Mouse (Mus musculus): ENCODE measurements around the gene Pi4k2a. TPM values are rescaled to one million over a fixed set of nuclear protein-coding genes. Genes with fewer than 3 reads are reported as not detected.

The Pi4k2a gene
- polyA plus RNA-seq, 1 experiment from 2014 or later = 28.2 TPM

DNA sequence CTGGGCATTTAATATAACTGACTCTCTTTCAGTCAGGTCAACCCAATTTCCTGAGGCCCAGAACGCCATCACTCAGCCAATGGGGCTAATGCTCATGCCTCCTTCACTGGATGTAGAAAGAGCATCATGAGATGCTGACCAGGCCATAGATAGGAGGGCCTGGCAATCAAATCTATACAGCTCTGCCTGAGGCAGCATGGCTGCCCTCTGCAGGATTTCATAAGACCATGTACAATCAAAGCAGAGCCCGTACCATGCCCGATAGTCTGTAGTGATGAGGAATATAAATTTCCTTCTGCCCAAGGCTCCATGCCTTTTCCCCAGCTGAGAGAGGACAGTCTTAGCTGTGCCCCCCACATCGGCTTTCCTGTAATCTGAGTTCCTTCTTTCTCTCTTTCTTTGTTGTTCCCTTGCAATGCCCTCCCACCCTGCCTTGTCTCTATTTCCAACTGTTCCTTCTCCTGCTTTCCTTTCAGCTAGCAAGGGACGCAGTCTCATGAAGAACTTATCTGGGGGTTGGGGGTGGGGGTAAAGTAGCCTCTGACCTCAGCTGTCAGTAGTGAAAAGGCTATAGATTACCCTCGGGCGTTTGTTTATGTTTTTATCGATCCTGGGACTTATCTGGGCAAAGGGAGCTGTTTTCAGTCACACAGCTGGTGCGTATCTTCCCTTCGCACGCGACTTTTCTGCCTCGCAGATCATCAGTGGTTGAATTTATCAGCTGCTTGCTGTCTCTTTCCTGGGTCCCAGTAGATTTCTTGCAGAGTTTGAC, 68.2 kb downstream of the Pi4k2a start:
- DNase-seq (ENCODE audit: low spot score) = peak; percentile 13
- no peaks in the 10 kb centered on the region for H3K36me3 ChIP-seq
- 59% methylated on average over 13 of the region's 13 CpGs for whole genome bisulfite sequencing
- H3K4me3 ChIP-seq = no peak overlapping the region
- no peaks in the 10 kb centered on the region for H3K9me3 ChIP-seq
- H3K27ac ChIP-seq = peak overlapping the region; percentile 70
- H3K27me3 ChIP-seq (ENCODE audit: insufficient read depth, poor library complexity, severe bottlenecking) = no peaks in the 10 kb centered on the region
- peaks cover 14% of the 10 kb centered on the region for H3K4me1 ChIP-seq (replicated peaks)

DNA sequence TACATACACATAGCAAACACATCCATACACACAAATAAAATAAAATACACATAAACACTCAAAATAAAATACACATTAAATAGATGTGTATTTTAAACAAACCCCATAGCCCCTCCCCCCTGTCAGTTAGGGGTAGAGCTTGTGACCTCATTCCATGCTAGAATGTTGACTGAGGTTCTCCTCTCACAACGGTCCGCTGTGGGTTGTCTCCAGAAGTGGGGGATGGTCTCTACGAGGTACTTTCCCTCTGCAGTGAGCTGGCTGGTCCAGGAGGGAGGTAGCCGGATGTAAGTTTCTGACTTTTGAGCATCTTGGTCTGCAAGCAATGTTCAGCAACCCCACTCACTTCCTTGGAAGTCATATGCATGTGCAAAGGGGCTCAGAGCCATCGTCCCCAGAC, 73.5 kb downstream of the Pi4k2a start, which contains the start of gene Zfyve27:
Zfyve27 (plus strand) TSS at position 188 of the 400 bp plus-strand sequence.
- no peaks in the 10 kb centered on the region for H3K36me3 ChIP-seq
- DNase-seq (ENCODE audit: low spot score) = no peak
- H3K4me1 ChIP-seq (replicated peaks) = peaks cover 2% of the 10 kb centered on the region; the same call in 1 of the 2 replicates
- H3K27me3 ChIP-seq (ENCODE audit: insufficient read depth, poor library complexity, severe bottlenecking) = peaks cover 20% of the 10 kb centered on the region
- no peaks in the 10 kb centered on the region for H3K9me3 ChIP-seq
- no peak within 1 kb of the TSS for H3K4me3 ChIP-seq
- WGBS = 81% methylated on average over 5 of the region's 5 CpGs
- no peak within 1 kb of the TSS for H3K27ac ChIP-seq

DNA sequence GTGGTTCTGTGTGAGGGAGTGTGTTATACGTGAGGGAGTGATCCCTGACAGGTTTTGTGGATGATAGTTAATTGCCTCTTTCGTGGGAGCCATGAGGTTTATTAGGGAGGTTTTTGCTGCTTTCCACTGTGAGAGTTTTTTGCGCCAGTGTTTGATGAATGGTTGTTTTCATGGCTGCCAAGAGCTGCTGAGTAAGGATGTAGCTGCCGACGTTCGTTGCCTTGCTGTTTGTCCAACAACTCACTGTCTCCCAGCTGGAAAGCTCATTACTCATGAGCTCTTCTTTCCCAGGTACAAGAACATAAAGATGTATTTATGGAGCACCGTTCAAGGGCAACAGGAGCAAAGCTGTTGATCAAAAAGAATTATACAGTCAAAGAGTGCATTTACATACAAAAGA, 73.9 kb downstream of the Pi4k2a start:
- H3K4me1 ChIP-seq (replicated peaks) = no peaks in the 10 kb centered on the region
- H3K27ac ChIP-seq = no peak overlapping the region
- DNase-seq (ENCODE audit: low spot score) = no peak
- H3K27me3 ChIP-seq (ENCODE audit: insufficient read depth, poor library complexity, severe bottlenecking) = peaks cover 25% of the 10 kb centered on the region
- H3K4me3 ChIP-seq = no peak overlapping the region
- 69% methylated on average over 7 of the region's 7 CpGs for WGBS
- no peaks in the 10 kb centered on the region for H3K9me3 ChIP-seq
- no peaks in the 10 kb centered on the region for H3K36me3 ChIP-seq

DNA sequence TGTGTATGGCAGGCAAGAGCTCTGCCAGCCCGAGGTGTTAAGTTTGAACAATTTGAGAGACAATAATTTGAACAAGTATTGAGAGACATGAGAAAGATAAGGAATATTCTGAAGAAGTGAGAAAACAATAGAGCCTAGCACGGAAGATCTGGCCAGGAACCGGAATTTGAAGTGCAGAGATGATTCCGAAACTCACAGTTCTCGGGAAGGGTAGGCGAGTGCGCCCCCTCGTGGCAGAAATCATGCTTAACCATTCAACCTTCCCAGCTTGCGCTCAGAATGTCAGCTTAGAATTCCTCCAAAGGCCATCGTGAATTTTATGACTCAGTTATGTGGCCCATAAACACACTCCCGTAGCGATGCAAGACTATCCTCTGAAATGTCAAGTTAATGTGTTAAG, 75.9 kb downstream of the Pi4k2a start:
- peaks cover 8% of the 10 kb centered on the region for H3K4me1 ChIP-seq (replicated peaks)
- no peaks in the 10 kb centered on the region for H3K36me3 ChIP-seq
- H3K27ac ChIP-seq = no peak overlapping the region; the same call in 1 of the 2 replicates
- 6% methylated on average over 12 of the region's 12 CpGs for WGBS
- H3K27me3 ChIP-seq (ENCODE audit: insufficient read depth, poor library complexity, severe bottlenecking) = peaks cover 31% of the 10 kb centered on the region
- H3K9me3 ChIP-seq = no peaks in the 10 kb centered on the region
- DNase-seq (ENCODE audit: low spot score) = peak; percentile 83
- peak overlapping the region; percentile 31 for H3K4me3 ChIP-seq

DNA sequence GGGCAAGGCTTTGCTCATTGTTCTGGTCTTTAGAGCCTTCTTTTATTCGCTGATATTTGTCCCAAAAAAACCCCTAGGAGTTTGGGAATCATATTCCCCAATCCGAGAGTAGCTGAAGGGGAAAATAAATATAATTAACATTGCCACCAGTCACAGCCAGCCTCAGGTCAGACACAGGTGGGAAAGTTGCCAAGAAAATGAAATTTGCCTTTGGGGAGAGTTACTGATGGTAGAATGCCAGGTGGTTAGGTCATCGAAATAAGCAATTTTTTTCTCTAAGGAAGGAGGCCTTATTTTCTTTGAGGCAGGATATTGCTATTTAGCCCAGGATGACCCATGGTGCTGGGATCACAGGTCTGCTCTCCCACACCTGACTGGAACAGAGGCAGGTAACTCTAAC, 76.5 kb downstream of the Pi4k2a start:
- Histone ChIP-seq H3K9me3 (no peaks in the 10 kb centered on the region), H3K27me3 (ENCODE audit: insufficient read depth, poor library complexity, severe bottlenecking) (peaks cover 31% of the 10 kb centered on the region), H3K36me3 (no peaks in the 10 kb centered on the region), H3K4me1 (replicated peaks) (peaks cover 14% of the 10 kb centered on the region), H3K27ac (no peak overlapping the region), H3K4me3 (no peak overlapping the region)
- DNase-seq (ENCODE audit: low spot score) = no peak
- 56% methylated on average over 3 of the region's 3 CpGs for WGBS

DNA sequence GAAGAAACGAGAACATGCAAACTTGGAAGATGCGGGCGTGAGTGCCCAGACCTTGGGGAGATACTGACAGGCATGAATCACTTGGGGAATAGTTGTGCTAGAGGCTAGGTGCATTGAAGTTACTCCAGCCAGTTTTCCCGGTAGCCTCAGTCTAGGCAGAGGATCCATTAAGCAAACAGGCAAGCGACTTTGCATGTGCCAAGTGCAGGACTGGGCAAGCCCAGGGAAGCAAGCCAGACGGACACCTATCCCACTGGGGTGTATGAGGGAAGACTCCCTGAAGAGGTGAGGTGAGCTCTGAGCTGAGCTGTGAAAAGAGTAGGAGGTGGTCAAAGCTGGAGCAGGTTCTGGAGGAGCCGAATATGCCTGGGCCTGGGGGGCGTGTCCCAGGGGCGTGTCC, 77.2 kb downstream of the Pi4k2a start:
- Histone ChIP-seq H3K4me1 (replicated peaks) (peaks cover 16% of the 10 kb centered on the region), H3K36me3 (no peaks in the 10 kb centered on the region), H3K4me3 (no peak overlapping the region), H3K27me3 (ENCODE audit: insufficient read depth, poor library complexity, severe bottlenecking) (peaks cover 31% of the 10 kb centered on the region), H3K27ac (no peak overlapping the region), H3K9me3 (no peaks in the 10 kb centered on the region)
- no peak for DNase-seq (ENCODE audit: low spot score)
- 61% methylated on average over 9 of the region's 9 CpGs for WGBS

DNA sequence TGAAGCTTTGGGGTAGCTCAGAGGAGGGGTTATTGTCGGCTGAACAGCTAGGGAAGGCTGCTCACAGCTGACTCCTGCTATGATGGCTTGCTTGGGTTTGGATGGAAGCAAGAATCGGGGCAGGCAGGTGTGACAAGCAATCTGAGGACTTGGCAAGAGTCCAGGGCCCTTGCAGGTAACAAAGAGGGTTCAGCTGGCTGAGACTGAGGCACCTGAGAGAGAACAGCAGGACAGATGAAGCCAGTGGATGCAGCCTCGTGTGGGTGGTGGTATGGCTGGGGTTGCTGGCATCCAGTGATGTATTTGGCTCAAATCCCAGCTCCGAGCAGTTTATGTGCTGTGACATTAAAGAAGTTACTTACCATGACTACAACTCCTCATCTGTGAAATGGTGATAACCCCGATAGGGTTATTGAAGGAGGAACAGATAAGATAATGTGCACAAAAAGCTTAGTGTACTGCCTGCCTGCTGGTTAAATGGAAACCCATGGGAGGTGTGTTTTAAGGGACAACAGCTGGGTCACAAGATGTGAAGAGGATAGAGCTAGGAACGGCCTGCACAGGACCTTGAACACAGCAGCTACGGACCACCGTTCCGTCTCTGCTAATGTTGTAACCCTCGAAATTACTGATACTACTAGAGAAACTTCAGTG, 79.2 kb downstream of the Pi4k2a start:
- WGBS = 84% methylated on average over 10 of the region's 10 CpGs
- H3K9me3 ChIP-seq = no peaks in the 10 kb centered on the region

DNA sequence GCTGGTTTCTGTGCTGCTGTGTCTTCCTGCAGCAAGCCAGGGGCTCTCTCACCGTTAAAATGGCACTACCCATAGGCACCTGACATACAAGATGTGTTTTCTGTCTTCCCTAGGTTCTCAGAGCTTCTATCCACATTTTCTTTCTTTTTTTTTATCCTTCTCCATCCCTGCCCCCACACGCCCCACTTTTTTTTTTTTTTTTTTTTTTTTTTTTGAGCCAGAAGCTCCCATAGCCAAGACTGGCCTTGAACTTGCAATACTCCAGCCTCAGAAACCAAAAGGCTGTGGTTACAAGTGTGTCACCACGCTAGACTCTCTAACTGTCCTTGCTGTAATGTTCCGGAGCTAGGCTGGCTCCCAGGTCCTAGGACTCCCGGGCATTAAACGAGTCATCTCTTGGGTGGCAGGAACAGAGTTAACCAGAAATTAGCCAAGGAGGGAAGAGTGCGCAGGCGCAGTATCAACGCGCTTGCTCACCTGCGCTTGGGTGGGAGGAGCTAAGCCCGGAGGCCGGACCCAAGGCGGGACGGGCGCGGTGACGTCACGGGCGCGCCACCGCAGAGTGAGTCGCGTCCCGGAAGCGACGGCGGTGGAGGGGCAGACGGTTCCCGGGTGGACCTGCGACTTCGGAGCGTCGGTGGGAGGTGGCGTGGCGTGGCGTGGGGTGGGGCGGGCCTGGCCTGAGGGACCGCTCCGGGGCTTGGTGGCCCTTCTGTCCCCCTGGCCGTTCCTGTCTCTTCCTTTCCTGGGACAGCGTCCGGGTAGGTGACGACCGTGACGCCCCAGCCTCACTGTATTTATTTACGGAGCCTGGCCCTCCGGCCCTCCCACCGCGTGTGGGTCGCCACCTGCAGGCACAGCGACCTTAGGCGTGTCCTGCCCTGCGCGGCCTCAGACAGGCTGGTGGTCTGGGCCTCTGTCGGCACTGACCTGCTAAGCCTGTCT, 80.0 kb downstream of the Pi4k2a start:
- Histone ChIP-seq H3K36me3 (no peaks in the 10 kb centered on the region), H3K4me3 (peak overlapping the region; percentile 99), H3K4me1 (replicated peaks) (peaks cover 16% of the 10 kb centered on the region), H3K9me3 (no peaks in the 10 kb centered on the region), H3K27ac (peak overlapping the region; percentile 88), H3K27me3 (ENCODE audit: insufficient read depth, poor library complexity, severe bottlenecking) (peaks cover 27% of the 10 kb centered on the region)
- 2% methylated on average over 56 of the region's 56 CpGs for WGBS
- peak; percentile 91 for DNase-seq (ENCODE audit: low spot score)

More for the DNA sequence above, 79.2 kb downstream of the Pi4k2a start:
- H3K27me3 ChIP-seq (ENCODE audit: insufficient read depth, poor library complexity, severe bottlenecking) = peaks cover 31% of the 10 kb centered on the region
- no peaks in the 10 kb centered on the region for H3K36me3 ChIP-seq
- no peak overlapping the region for H3K27ac ChIP-seq
- DNase-seq (ENCODE audit: low spot score) = no peak
- no peak overlapping the region for H3K4me3 ChIP-seq
- H3K4me1 ChIP-seq (replicated peaks) = peaks cover 16% of the 10 kb centered on the region

Other genes starting within 250 kb of the Pi4k2a start
- 5.4 and 6.7 TPM in 2 replicates for gene Frat2, start 242.3 kb upstream of the Pi4k2a start, polyA plus RNA-seq (2016; fragmentation: Nextera tagmentation; extraction: Ambion mirVana)
- 27.3 and 34.1 TPM in 2 replicates for gene Rrp12, start 194.3 kb upstream of the Pi4k2a start, polyA plus RNA-seq (2016; fragmentation: Nextera tagmentation; extraction: Ambion mirVana)
- 900 and 1,138 TPM in 2 replicates for gene Pgam1, start 178.5 kb upstream of the Pi4k2a start, polyA plus RNA-seq (2016; fragmentation: Nextera tagmentation; extraction: Ambion mirVana)
- gene Exosc1, start 157.0 kb upstream of the Pi4k2a start, polyA plus RNA-seq (2016; fragmentation: Nextera tagmentation; extraction: Ambion mirVana) = 75.5 and 92.1 TPM in 2 replicates
- gene Zdhhc16, start 157.0 kb upstream of the Pi4k2a start, polyA plus RNA-seq (2016; fragmentation: Nextera tagmentation; extraction: Ambion mirVana) = 87.1 and 92.5 TPM in 2 replicates
- 32.2 and 39.5 TPM in 2 replicates for gene Mms19, start 109.3 kb upstream of the Pi4k2a start, polyA plus RNA-seq (2016; fragmentation: Nextera tagmentation; extraction: Ambion mirVana)
- gene Ubtd1, start 108.7 kb upstream of the Pi4k2a start, polyA plus RNA-seq (2016; fragmentation: Nextera tagmentation; extraction: Ambion mirVana) = 11.5 and 16.9 TPM in 2 replicates
- 0.39 TPM in 1 of 2 replicates, not detected in the other for gene Ankrd2, start 54.5 kb upstream of the Pi4k2a start, polyA plus RNA-seq (2016; fragmentation: Nextera tagmentation; extraction: Ambion mirVana)
- gene Hoga1, start 44.9 kb upstream of the Pi4k2a start, polyA plus RNA-seq (2016; fragmentation: Nextera tagmentation; extraction: Ambion mirVana) = 1.3 and 1.9 TPM in 2 replicates
- not detected in 2 replicates for gene 4933411K16Rik, start 38.2 kb upstream of the Pi4k2a start, polyA plus RNA-seq (2016; fragmentation: Nextera tagmentation; extraction: Ambion mirVana)
- 52.6 and 73.6 TPM in 2 replicates for gene Morn4, start 4.1 kb upstream of the Pi4k2a start, polyA plus RNA-seq (2016; fragmentation: Nextera tagmentation; extraction: Ambion mirVana)
- 17.5 and 19.0 TPM in 2 replicates for gene Avpi1, start 38.6 kb downstream of the Pi4k2a start, polyA plus RNA-seq (2016; fragmentation: Nextera tagmentation; extraction: Ambion mirVana)
- 3.1 and 3.6 TPM in 2 replicates for gene Marveld1, start 56.9 kb downstream of the Pi4k2a start, polyA plus RNA-seq (2016; fragmentation: Nextera tagmentation; extraction: Ambion mirVana)
- 35.3 and 40.2 TPM in 2 replicates for gene Zfyve27, start 73.5 kb downstream of the Pi4k2a start, polyA plus RNA-seq (2016; fragmentation: Nextera tagmentation; extraction: Ambion mirVana)
- gene Sfrp5, start 111.8 kb downstream of the Pi4k2a start, polyA plus RNA-seq (2016; fragmentation: Nextera tagmentation; extraction: Ambion mirVana) = 0.26 and 0.46 TPM in 2 replicates
- 1.7 and 4.2 TPM in 2 replicates for gene Golga7b, start 157.1 kb downstream of the Pi4k2a start, polyA plus RNA-seq (2016; fragmentation: Nextera tagmentation; extraction: Ambion mirVana)

Measured in hindbrain, embryonic 10.5 days (tissue).